Mouse (Mus musculus) CH12.LX (cell line): ENCODE data around the gene Rbks. TPM values are rescaled to one million over a fixed set of nuclear protein-coding genes. Genes with fewer than 3 reads are reported as not detected.

Experiments
- DNase-seq: peaks from one replicate; pipeline ENCODE4 v3.0.0-alpha.2; 2013; ENCODE audit errors: extremely low read depth
- H3K27ac ChIP-seq: 2 replicates; pipeline ENCODE4 v1.5.1; 2012; ENCODE audit warnings: low read depth, mild to moderate bottlenecking, control low read depth, moderate library complexity; ENCODE audit not compliant: insufficient read depth
- H3K27me3 ChIP-seq: replicated peaks from 2 replicates; pipeline ENCODE3; 2012; ENCODE audit warnings: inconsistent platforms
- H3K36me3 ChIP-seq, 2 experiments: replicated peaks in 1 of 2; 2 replicates each; pipeline versions ENCODE3 to v1.6.1; 2012; ENCODE audit warnings: inconsistent platforms in 1 of 2, low read length in 1 of 2, mild to moderate bottlenecking in 1 of 2, mixed read lengths in 1 of 2, moderate library complexity in 1 of 2; ENCODE audit not compliant: control insufficient read depth in 1 of 2, insufficient read depth in 1 of 2
- H3K4me1 ChIP-seq, 2 experiments: 2 replicates each; pipeline ENCODE4 v1.6.1; 2012; ENCODE audit warnings: inconsistent platforms in 1 of 2, moderate library complexity in 1 of 2; ENCODE audit not compliant: insufficient read depth in 2 of 2, control insufficient read depth in 1 of 2
- H3K4me2 ChIP-seq: 2 replicates; pipeline ENCODE4 v1.6.1; 2012; ENCODE audit warnings: low read depth, mild to moderate bottlenecking, control low read depth; ENCODE audit not compliant: poor library complexity, insufficient read depth, severe bottlenecking
- H3K4me3 ChIP-seq, 3 experiments: fragments of 150-350 bp in 1 of 3; sonication (generic) in 1 of 3; replicated peaks in 1 of 3; 2 replicates each; pipeline versions ENCODE3 to v1.5.1; 2011 to 2012; ENCODE audit warnings: low read depth in 2 of 3, low read length in 2 of 3, mild to moderate bottlenecking in 2 of 3, moderate library complexity in 2 of 3, control low read depth in 1 of 3, improper control_type of control experiment in 1 of 3, inconsistent platforms in 1 of 3, mixed read lengths in 1 of 3; ENCODE audit not compliant: poor library complexity in 1 of 3
- H3K79me2 ChIP-seq: replicated peaks from 2 replicates; pipeline ENCODE4 v1.6.1; 2012; ENCODE audit warnings: mild to moderate bottlenecking, moderate library complexity; ENCODE audit not compliant: control insufficient read depth, poor library complexity, insufficient read depth, severe bottlenecking; ENCODE audit errors: extremely low read depth
- H3K9ac ChIP-seq: 2 replicates; pipeline ENCODE4 v1.6.1; 2012; ENCODE audit warnings: low read depth, mild to moderate bottlenecking, control low read depth, moderate library complexity; ENCODE audit not compliant: insufficient read depth
- H3K9me3 ChIP-seq: replicated peaks from 2 replicates; pipeline ENCODE3; 2012; ENCODE audit warnings: low read length, inconsistent platforms, mixed read lengths
- BHLHE40 ChIP-seq: IDR thresholded peaks from 2 replicates; pipeline ENCODE4 v1.6.1; 2011; ENCODE audit warnings: mild to moderate bottlenecking, low read depth, low read length, improper control_type of control experiment
- CHD1 ChIP-seq: IDR thresholded peaks from 2 replicates; pipeline ENCODE4 v1.6.1; 2012; ENCODE audit warnings: low read depth, low read length, improper control_type of control experiment, inconsistent platforms
- CTCF ChIP-seq, 2 experiments: IDR thresholded peaks in 1 of 2; conservative IDR thresholded peaks in 1 of 2; 2 replicates each; pipeline ENCODE4 v1.5.1; 2011 to 2012; ENCODE audit warnings: low read depth in 2 of 2, low read length in 2 of 2, improper control_type of control experiment in 1 of 2, inconsistent platforms in 1 of 2, mild to moderate bottlenecking in 1 of 2, moderate library complexity in 1 of 2
- EP300 ChIP-seq: IDR thresholded peaks from 2 replicates; pipeline ENCODE4 v1.6.1; 2011; ENCODE audit warnings: low read length, improper control_type of control experiment
- ETS1 ChIP-seq: conservative IDR thresholded peaks from 2 replicates; pipeline ENCODE4 v1.6.1; 2012; ENCODE audit warnings: low read depth, mild to moderate bottlenecking, inconsistent platforms, low read length, improper control_type of control experiment, moderate library complexity
- HCFC1 ChIP-seq: IDR thresholded peaks from 2 replicates; pipeline ENCODE4 v1.6.1; 2012; ENCODE audit warnings: low read depth, mild to moderate bottlenecking, inconsistent platforms, low read length, improper control_type of control experiment
- JUN ChIP-seq: IDR thresholded peaks from 2 replicates; pipeline ENCODE4 v1.6.1; 2011; ENCODE audit warnings: low read depth, mild to moderate bottlenecking, low read length, improper control_type of control experiment, moderate library complexity; ENCODE audit not compliant: insufficient read depth
- MAFK ChIP-seq: IDR thresholded peaks from 2 replicates; pipeline ENCODE4 v1.6.1; 2011; ENCODE audit warnings: low read length, improper control_type of control experiment; ENCODE audit not compliant: insufficient replicate concordance
- MAX ChIP-seq: IDR thresholded peaks from 2 replicates; pipeline ENCODE4 v1.6.1; 2011; ENCODE audit warnings: low read length, improper control_type of control experiment
- NELFE ChIP-seq: IDR thresholded peaks from 2 replicates; pipeline ENCODE4 v1.6.1; 2011; ENCODE audit warnings: low read depth, low read length, improper control_type of control experiment
- PAX5 ChIP-seq: IDR thresholded peaks from 2 replicates; pipeline ENCODE4 v1.6.1; 2012; ENCODE audit warnings: low read length, inconsistent platforms, mixed read lengths
- POLR2A ChIP-seq: IDR thresholded peaks from 2 replicates; pipeline ENCODE4 v1.6.1; 2011; ENCODE audit warnings: low read depth, mild to moderate bottlenecking, improper control_type of control experiment, low read length
- POLR2AphosphoS2 ChIP-seq: IDR thresholded peaks from 2 replicates; pipeline ENCODE4 v1.6.1; 2011; ENCODE audit warnings: low read depth, low read length, improper control_type of control experiment
- RAD21 ChIP-seq: IDR thresholded peaks from 2 replicates; pipeline ENCODE4 v1.6.1; 2011; ENCODE audit warnings: low read depth, mild to moderate bottlenecking, low read length, improper control_type of control experiment, moderate library complexity
- SMC3 ChIP-seq: IDR thresholded peaks from 2 replicates; pipeline ENCODE4 v1.6.1; 2011; ENCODE audit warnings: low read depth, low read length, improper control_type of control experiment
- TBP ChIP-seq: conservative IDR thresholded peaks from 2 replicates; pipeline ENCODE4 v1.6.1; 2011; ENCODE audit warnings: low read depth, low read length, improper control_type of control experiment
- USF1 ChIP-seq: IDR thresholded peaks from 2 replicates; pipeline ENCODE4 v1.6.1; 2014; ENCODE audit warnings: low read depth, mild to moderate bottlenecking, inconsistent platforms, low read length, improper control_type of control experiment
- ZNF384 ChIP-seq: IDR thresholded peaks from 2 replicates; pipeline ENCODE4 v1.6.1; 2012; ENCODE audit warnings: low read depth, low read length, improper control_type of control experiment, inconsistent platforms
- dilution Hi-C: fragments of 300-500 bp; cut with MboI; formaldehyde crosslinking; loops from 2 replicates; pipeline ENCODE4 v1.14.3; 2020; ENCODE audit warnings: low sequenced_read_pairs; ENCODE audit not compliant: extremely low pct_unique_long_range_greater_than_20kb, extremely low pct_ligation_motif_present
- in situ Hi-C: fragments of 300-500 bp; cut with MboI; formaldehyde crosslinking; loops from 3 replicates; pipeline ENCODE4 v1.14.3; 2019; ENCODE audit warnings: low sequenced_read_pairs, low pct_ligation_motif_present, low pct_unique_long_range_greater_than_20kb, mixed read lengths
- polyA plus RNA-seq: library from polyadenylated mRNA; unstranded; fragments of >175 nt; gene quantifications from 2 replicates; pipeline ENCODE4 v1.2.1, GENCODE M21; 2012; ENCODE audit warnings: low read depth; ENCODE audit not compliant: insufficient read length
- total RNA-seq, 2 experiments: library from RNA; depleted of rRNA; stranded (reverse); fragments of 300-350 nt in 1 of 2; fragments of >200 nt in 1 of 2; gene quantifications; 2 replicates each; pipeline ENCODE4 v1.2.3; 2012 to 2014

Gene Rbks
- total and polyA plus RNA-seq, 3 experiments: 3.6 to 9.2 (median 6.8) TPM

GRCm38 (mm10) chr5:31704971-31705370, 7.5 kb upstream of the Rbks start:
- H3K36me3 ChIP-seq: peaks cover 17 to 59% of the 10 kb centered on the region in 2 experiments
- H3K27me3 ChIP-seq: no peaks in the 10 kb centered on the region
- no peak overlapping the region for H3K9ac ChIP-seq
- H3K9me3 ChIP-seq: no peaks in the 10 kb centered on the region
- TF ChIP-seq CTCF (conservative IDR thresholded peaks at IDR 0.05 in 1 of 2, IDR thresholded peaks at IDR 0.05 in 1 of 2; ENCODE audit: low read depth in 2 of 2, low read length in 2 of 2): no peak
- TF ChIP-seq SMC3: no peak
- TF ChIP-seq JUN: no peak
- no peak for TF ChIP-seq POLR2A
- TF ChIP-seq BHLHE40: no peak
- TF ChIP-seq MAFK: no peak
- no peak for TF ChIP-seq EP300
- TF ChIP-seq RAD21: no peak
- TF ChIP-seq ETS1: no peak
- TF ChIP-seq CHD1: no peak
- no peak for TF ChIP-seq ZNF384
- TF ChIP-seq TBP: no peak
- TF ChIP-seq, all 38 proteins: peak for 0
- Histone ChIP-seq H3K4me1 (peaks cover 0 to 8% of the 10 kb centered on the region in 2 experiments; a peak in 2 of 4 replicates), H3K79me2 (no peaks in the 10 kb centered on the region), H3K4me3 (no peak overlapping the region), H3K27ac (no peak overlapping the region), H3K4me2 (no peak overlapping the region)
- DNase-seq: no peak
- dilution Hi-C loops (no loop called here), in situ Hi-C loops (no loop called here)

- H3K9ac ChIP-seq: no peak overlapping the region
- TF ChIP-seq PAX5: no peak
- no peak for TF ChIP-seq MAX
- no peak for TF ChIP-seq HCFC1
- TF ChIP-seq SMC3: no peak
- TF ChIP-seq POLR2AphosphoS2: no peak
- no peak for TF ChIP-seq NELFE
- no peak for TF ChIP-seq MAFK
- TF ChIP-seq USF1: no peak
- TF ChIP-seq, all 38 proteins: peak for 0
- Histone ChIP-seq H3K27ac (no peak overlapping the region), H3K27me3 (no peaks in the 10 kb centered on the region), H3K4me2 (no peak overlapping the region), H3K9me3 (no peaks in the 10 kb centered on the region), H3K4me3 (no peak overlapping the region), H3K36me3 (peaks cover 11 to 30% of the 10 kb centered on the region in 2 experiments), H3K4me1 (peaks cover 0 to 30% of the 10 kb centered on the region in 2 experiments; a peak in 3 of 4 replicates), H3K79me2 (no peaks in the 10 kb centered on the region)
- dilution Hi-C loops (no loop called here), in situ Hi-C loops (loop anchor here (10.0 kb wide), 1 partner anchor 435 kb away; the partner anchor contains the start of gene Fosl2)
- DNase-seq: no peak
Measured at GRCm38 (mm10) chr5:31699397-31699796, 2.0 kb upstream of the Rbks start.
